Mouse (Mus musculus) myocyte (in vitro differentiated cells): Measurements from ENCODE around the gene Pacsin2.

Source experiments
- CEBPB ChIP-seq: IDR thresholded peaks from 2 replicates; pipeline ENCODE4 v1.6.1; 2011; ENCODE audit warnings: mild to moderate bottlenecking, moderate library complexity; ENCODE audit not compliant: poor library complexity, insufficient read depth, severe bottlenecking
- E2F4 ChIP-seq: IDR thresholded peaks from one replicate; pipeline ENCODE4 v1.6.1; 2011; ENCODE audit warnings: mild to moderate bottlenecking, control low read depth, moderate library complexity; ENCODE audit not compliant: insufficient read depth
- MAX ChIP-seq: IDR thresholded peaks from one replicate; pipeline ENCODE4 v1.6.1; 2011; ENCODE audit warnings: low read depth, mild to moderate bottlenecking, control low read depth
- MYOG ChIP-seq, 3 experiments: IDR thresholded peaks; one replicate each; pipeline ENCODE4 v1.6.1; 2011; ENCODE audit warnings: control low read depth in 2 of 3, low read depth in 2 of 3, mild to moderate bottlenecking in 2 of 3; ENCODE audit not compliant: insufficient read length in 2 of 3, control insufficient read depth in 1 of 3, insufficient read depth in 1 of 3
- POLR2A ChIP-seq: IDR thresholded peaks from one replicate; pipeline ENCODE4 v1.6.1; 2011; ENCODE audit warnings: low read depth, mild to moderate bottlenecking, control low read depth, moderate library complexity; ENCODE audit not compliant: insufficient read length
- POLR2AphosphoS2 ChIP-seq: IDR thresholded peaks from one replicate; pipeline ENCODE4 v1.6.1; 2011; ENCODE audit warnings: low read depth, control low read depth; ENCODE audit not compliant: insufficient read length
- REST ChIP-seq: IDR thresholded peaks from one replicate; pipeline ENCODE4 v1.6.1; 2011; ENCODE audit warnings: mild to moderate bottlenecking, control low read depth, moderate library complexity; ENCODE audit not compliant: insufficient read depth, insufficient read length
- TCF12 ChIP-seq: IDR thresholded peaks from one replicate; pipeline ENCODE4 v1.6.1; 2011; ENCODE audit warnings: mild to moderate bottlenecking, control low read depth; ENCODE audit not compliant: poor library complexity, insufficient read depth, severe bottlenecking
- TCF3 ChIP-seq: IDR thresholded peaks from one replicate; pipeline ENCODE4 v1.6.1; 2011; ENCODE audit warnings: low read depth, control low read depth; ENCODE audit not compliant: insufficient read length
- USF1 ChIP-seq: IDR thresholded peaks from one replicate; pipeline ENCODE4 v1.6.1; 2011; ENCODE audit warnings: low read depth, mild to moderate bottlenecking, control low read depth, moderate library complexity

DNA sequence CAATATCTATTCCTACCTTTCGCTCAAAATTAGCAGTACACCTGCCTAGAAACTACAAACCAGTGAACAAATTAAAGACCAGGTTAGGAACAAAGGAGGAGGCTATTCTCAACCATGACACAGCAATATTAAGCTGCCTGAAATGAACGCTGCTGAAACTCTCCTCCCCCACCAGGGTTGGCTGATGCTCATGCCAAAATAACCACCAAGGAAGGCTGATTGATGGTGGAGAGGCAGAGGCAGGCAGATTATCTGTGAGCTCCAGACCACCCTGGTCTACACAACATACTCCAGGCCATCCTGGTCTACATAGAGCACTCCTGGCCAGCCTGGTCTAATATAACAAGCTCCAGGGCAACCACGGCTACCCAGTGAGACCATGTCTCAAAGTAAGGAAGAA, 30.8 kb upstream of the Pacsin2 start:
- no peak for TF ChIP-seq POLR2AphosphoS2
- TF ChIP-seq USF1: no peak
- no peak for TF ChIP-seq POLR2A
- TF ChIP-seq CEBPB: no peak
- no peak for TF ChIP-seq TCF12
- TF ChIP-seq MAX: no peak
- no peak for TF ChIP-seq E2F4
- no peak for TF ChIP-seq TCF3
- no peak for TF ChIP-seq MYOG (IDR thresholded peaks at IDR 0.05; ENCODE audit: control insufficient read depth in 1 of 3, insufficient read depth in 1 of 3, insufficient read length in 2 of 3, low read depth in 2 of 3)
- TF ChIP-seq REST: no peak
